Mouse (Mus musculus) ES-E14 (cell line): ENCODE measurements around the gene Trip10.

Source experiments
- CHD2 ChIP-seq: IDR thresholded peaks from 2 replicates; pipeline ENCODE4 v1.6.1; 2014; ENCODE audit warnings: mild to moderate bottlenecking, low read depth, low read length, inconsistent platforms
- HCFC1 ChIP-seq: IDR thresholded peaks from 2 replicates; pipeline ENCODE4 v1.6.1; 2012; ENCODE audit warnings: low read length, inconsistent platforms, borderline replicate concordance; ENCODE audit not compliant: insufficient read depth
- MAFK ChIP-seq: IDR thresholded peaks from 2 replicates; pipeline ENCODE4 v1.6.1; 2014; ENCODE audit warnings: mild to moderate bottlenecking, low read depth, low read length, inconsistent platforms; ENCODE audit not compliant: insufficient read depth
- ZC3H11A ChIP-seq: IDR thresholded peaks from 2 replicates; pipeline ENCODE4 v1.6.1; 2012; ENCODE audit warnings: low read depth, mild to moderate bottlenecking, inconsistent platforms, low read length, borderline replicate concordance
- ZNF384 ChIP-seq: IDR thresholded peaks from 2 replicates; pipeline ENCODE4 v1.6.1; 2012; ENCODE audit warnings: low read depth, low read length, inconsistent platforms

DNA sequence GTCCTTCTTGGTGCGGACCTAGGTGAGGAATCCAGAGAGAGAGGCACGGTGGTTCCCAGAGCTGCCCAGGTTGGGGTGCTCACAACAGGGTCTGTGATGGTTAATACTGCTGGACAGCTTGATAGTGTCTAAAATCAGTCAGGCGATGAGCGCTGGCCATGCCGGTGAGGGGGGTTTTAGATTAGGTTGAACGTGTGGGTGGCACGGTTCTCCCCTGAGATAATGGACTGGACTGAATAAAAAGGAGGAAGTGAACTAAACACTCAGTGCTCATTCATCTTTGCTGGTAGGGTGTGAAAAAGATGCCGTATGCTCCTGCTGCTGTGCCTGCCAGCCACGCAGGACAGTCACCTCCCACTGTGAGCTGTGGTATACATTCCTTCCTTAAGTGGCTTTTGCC is 25.9 kb upstream of the Trip10 start:
- TF ChIP-seq MAFK, result no peak
- no peak for TF ChIP-seq CHD2
- TF ChIP-seq ZNF384, result no peak
- TF ChIP-seq ZC3H11A, result no peak
- TF ChIP-seq HCFC1, result no peak
